Mouse (Mus musculus): ENCODE data around the gene Gm21731.
"Not testable (repeated sequence)": the region's sequence is repeated elsewhere in the genome, so short reads cannot be mapped to it uniquely, and the experiment has no call there.

Gene Gm21731

DNA sequence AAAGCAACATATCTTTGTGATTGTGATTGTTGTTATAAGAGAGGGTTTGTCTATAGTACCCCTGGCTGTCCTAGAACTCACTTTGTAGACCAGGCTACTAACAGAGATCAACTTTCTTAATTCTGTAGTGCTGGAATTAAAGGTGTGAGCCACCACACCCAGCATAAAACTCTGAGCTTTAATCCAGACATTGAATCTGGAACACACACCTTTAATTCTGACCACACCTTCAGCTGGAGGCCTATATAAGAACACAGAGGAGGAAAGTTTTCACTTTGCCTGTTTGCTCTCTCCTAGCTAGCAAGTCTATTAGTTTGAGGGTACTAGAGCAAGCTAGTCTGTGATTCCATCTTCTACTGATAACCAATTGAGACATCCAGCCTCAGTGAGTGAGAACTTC, at the start of gene Gm21731:
Gene Gm21731, plus strand, starts transcription at position 301 of the 400 bp plus-strand sequence.
- not testable (repeated sequence) for DNase-seq

DNA sequence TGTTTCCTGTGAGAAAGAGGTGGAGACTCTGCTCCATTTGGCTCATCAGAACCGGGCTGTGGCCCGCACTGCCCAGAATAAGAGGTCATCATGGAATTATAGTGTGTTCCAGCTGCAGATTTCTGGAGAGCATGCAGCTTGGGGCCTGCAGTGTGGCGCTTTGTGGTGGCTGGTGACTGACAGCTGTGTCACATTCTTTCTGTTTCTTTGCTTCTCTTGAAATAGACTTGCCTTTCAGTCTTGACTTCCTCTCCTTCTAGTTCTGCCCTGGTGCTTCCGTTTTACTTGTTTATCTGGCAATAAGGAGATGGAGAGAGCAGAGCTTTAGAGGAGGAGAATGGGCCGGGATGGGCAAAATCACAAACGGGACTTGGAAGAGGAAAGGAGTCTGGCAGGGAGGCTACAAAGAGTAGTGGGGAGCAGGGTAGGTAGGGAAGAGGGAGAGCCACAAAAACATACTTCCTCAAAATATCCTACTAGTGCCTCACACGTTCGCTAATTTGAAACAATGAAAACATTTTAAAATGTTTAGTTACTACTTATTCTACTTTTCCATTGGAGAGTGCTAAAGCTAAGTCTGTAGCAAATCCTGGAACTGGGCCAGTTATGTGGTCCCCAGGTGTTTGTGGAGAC, 42.6 kb upstream of the Gm21731 start:
- not testable (repeated sequence) for DNase-seq

- DNase-seq, result not testable (repeated sequence)
These were observed 23.1 kb upstream of the Gm21731 start, which contains the start of gene Gm21762 for GRCm38 (mm10) chr13:120215847-120216246. Gene Gm21762 (minus strand): TSS chr13:120215947.

DNA sequence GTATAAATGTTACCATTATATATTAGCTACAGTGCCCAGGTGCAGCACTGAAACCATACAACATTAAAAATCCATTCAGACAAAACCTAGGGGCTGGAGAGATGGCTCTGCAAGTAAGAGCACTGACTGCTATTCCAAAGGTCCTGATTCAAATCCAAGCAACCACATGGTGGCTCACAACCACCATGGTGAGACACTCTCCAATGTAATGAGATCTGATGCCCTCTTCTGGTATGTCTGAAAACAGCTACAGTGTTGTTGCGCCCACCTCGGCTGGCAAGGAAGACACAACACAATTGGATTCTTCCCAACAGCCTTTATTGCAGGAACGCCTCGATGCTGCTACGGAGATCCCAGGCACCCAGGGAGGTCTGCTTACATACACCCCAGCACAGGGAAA, 18.0 kb upstream of the Gm21731 start:
- not testable (repeated sequence) for DNase-seq

DNA sequence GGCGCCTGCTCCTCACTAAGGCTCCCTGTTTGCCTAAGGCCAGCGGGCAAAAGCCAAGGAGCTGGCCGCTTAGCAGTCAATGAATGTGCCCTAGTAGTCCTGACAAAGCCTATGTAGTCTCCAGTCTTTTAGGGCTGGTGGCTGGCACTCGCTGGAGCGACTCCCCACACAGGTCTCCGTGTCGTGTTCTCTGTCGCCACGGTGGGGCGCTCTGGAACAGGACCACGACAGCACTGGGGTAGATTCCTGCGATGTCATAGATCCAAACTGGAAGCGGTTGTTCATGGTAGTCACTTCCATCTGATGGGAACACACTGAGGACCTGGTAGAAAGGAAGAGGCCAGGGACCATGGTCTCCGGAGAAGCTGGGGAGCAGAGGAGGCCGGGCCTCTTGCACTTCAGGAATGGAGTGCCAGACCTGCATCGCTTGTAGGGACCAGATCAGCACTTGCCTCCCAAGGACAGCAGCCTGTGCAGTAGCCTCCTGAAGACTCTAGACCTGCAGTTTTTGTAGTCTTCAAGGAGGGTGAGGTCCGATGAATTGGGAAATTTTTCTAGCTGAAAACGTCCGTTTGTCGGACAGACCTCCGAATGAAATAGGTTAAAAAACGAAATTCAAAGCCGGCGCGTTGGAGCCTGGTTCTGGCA, 15.8 kb upstream of the Gm21731 start:
- DNase-seq, result not testable (repeated sequence)

GRCm38 (mm10) chr13:120231798-120232197, 7.1 kb upstream of the Gm21731 start:
- not testable (repeated sequence) for DNase-seq

- DNase-seq, result not testable (repeated sequence)
These were observed 6.4 kb upstream of the Gm21731 start for GRCm38 (mm10) chr13:120232447-120233049.

- not testable (repeated sequence) for DNase-seq
These were observed 12.5 kb downstream of the Gm21731 start for GRCm38 (mm10) chr13:120251208-120251924.

- not testable (repeated sequence) for DNase-seq
These were observed 20.1 kb downstream of the Gm21731 start for GRCm38 (mm10) chr13:120258817-120259658.

- not testable (repeated sequence) for DNase-seq
These were observed 20.8 kb downstream of the Gm21731 start for GRCm38 (mm10) chr13:120259718-120260117.

DNA sequence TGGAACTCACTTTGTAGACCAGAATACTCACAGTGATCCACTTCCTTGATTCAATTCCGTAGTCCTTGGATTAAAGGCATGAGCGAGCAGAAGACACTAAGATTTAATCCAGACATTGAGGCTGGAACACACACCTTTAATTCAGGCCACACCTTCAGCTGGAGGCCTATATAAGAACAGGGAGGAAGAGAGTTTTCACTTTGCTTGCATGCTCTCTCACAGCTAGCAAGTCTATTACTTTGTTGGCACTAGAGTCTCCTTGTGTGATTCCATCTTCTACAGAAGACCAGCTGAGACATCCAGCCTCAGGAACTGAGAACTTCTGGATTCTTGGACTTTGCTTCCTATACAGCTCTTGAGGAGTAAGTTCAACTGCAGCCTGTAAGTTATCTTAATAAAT, 24.0 kb downstream of the Gm21731 start, which contains the start of gene AF067061:
Gene AF067061, plus strand, starts transcription at position 245 of the 400 bp plus-strand sequence.
- not testable (repeated sequence) for DNase-seq

GRCm38 (mm10) chr13:120277837-120278236, 38.9 kb downstream of the Gm21731 start:
- DNase-seq, result not testable (repeated sequence)

DNA sequence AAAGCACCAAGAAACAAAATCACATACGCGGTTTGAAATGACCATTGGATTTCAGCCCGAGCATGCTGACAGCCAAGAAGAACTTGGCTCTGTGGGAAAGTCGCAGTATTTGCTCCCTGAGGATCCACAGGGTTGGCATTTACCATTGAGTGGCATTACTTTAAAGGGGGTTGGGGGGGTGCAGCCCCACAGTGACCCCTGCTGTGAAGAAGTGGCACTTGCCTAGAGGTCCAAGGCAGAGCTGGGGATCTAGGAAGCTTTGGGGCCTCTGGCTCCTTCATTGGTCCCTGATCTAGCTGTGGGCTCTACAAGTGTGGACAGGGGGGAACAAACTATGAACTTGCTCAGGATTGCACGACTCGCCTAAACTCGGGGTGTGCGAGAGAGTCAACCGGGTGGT, 39.9 kb downstream of the Gm21731 start:
- no peak for DNase-seq
